Mouse (Mus musculus) T-cell, adult 66 days (primary cell): ENCODE results near the gene Vsig10. TPM values are rescaled to one million over a fixed set of nuclear protein-coding genes. Genes with fewer than 3 reads are reported as not detected.

Source experiments
- total RNA-seq, 2 experiments: library from RNA; stranded (reverse); gene quantifications; 3 replicates in 1 of 2; 4 replicates in 1 of 2; pipeline ENCODE4 v1.2.4; 2023

Vsig10 gene
- 1 to 10 TPM in 1 of 2 experiments, under 1 TPM in 1; 0.96 to 1.5 TPM for total RNA-seq

GRCm38 (mm10) chr5:117318741-117319629 is at the start of gene Vsig10:
Vsig10 (plus strand) TSS chr5:117319083.

GRCm38 (mm10) chr5:117286831-117287822 is 31.8 kb upstream of the Vsig10 start, which contains the start of gene Pebp1:
Pebp1 (minus strand) TSS chr5:117287625.

GRCm38 (mm10) chr5:117357129-117357477 is 38.2 kb downstream of the Vsig10 start, which contains the start of gene Wsb2:
Wsb2 (plus strand) TSS chr5:117357304.

GRCm38 (mm10) chr5:117388877-117389276 is 70.0 kb downstream of the Vsig10 start, which contains the start of gene Rfc5:
Rfc5 (minus strand) TSS chr5:117389047.

Other genes starting within 250 kb of the Vsig10 start
- 10 to 100 TPM; 87.0 to 88.1 TPM for gene Suds3, start 203.0 kb upstream of the Vsig10 start, total RNA-seq
- 100 to 1,000 TPM; 107 to 112 TPM for gene Taok3, start 199.0 kb upstream of the Vsig10 start, total RNA-seq
- gene Pebp1, start 31.5 kb upstream of the Vsig10 start, total RNA-seq, result 100 to 1,000 TPM; 128 to 129 TPM
- 10 to 100 TPM; 36.8 to 44.9 TPM for gene Wsb2, start 38.2 kb downstream of the Vsig10 start, total RNA-seq
- 10 to 100 TPM; 26.1 to 30.3 TPM for gene Rfc5, start 70.0 kb downstream of the Vsig10 start, total RNA-seq
- gene Ksr2, start 94.9 kb downstream of the Vsig10 start, total RNA-seq, result 1 to 10 TPM; 2.0 TPM